Mouse (Mus musculus) CH12.LX (cell line): Measurements from ENCODE around the gene Fbrsl1. TPM values are rescaled to one million over a fixed set of nuclear protein-coding genes. Genes with fewer than 3 reads are reported as not detected.

Source experiments
- DNase-seq: peaks from one replicate; pipeline ENCODE4 v3.0.0-alpha.2; 2013; ENCODE audit errors: extremely low read depth
- H3K27ac ChIP-seq: 2 replicates; pipeline ENCODE4 v1.5.1; 2012; ENCODE audit warnings: low read depth, mild to moderate bottlenecking, control low read depth, moderate library complexity; ENCODE audit not compliant: insufficient read depth
- H3K27me3 ChIP-seq: replicated peaks from 2 replicates; pipeline ENCODE3; 2012; ENCODE audit warnings: inconsistent platforms
- H3K36me3 ChIP-seq, 2 experiments: replicated peaks in 1 of 2; 2 replicates each; pipeline versions ENCODE3 to v1.6.1; 2012; ENCODE audit warnings: inconsistent platforms in 1 of 2, low read length in 1 of 2, mild to moderate bottlenecking in 1 of 2, mixed read lengths in 1 of 2, moderate library complexity in 1 of 2; ENCODE audit not compliant: control insufficient read depth in 1 of 2, insufficient read depth in 1 of 2
- H3K4me1 ChIP-seq, 2 experiments: 2 replicates each; pipeline ENCODE4 v1.6.1; 2012; ENCODE audit warnings: inconsistent platforms in 1 of 2, moderate library complexity in 1 of 2; ENCODE audit not compliant: insufficient read depth in 2 of 2, control insufficient read depth in 1 of 2
- H3K4me2 ChIP-seq: 2 replicates; pipeline ENCODE4 v1.6.1; 2012; ENCODE audit warnings: low read depth, mild to moderate bottlenecking, control low read depth; ENCODE audit not compliant: poor library complexity, insufficient read depth, severe bottlenecking
- H3K4me3 ChIP-seq, 3 experiments: fragments of 150-350 bp in 1 of 3; sonication (generic) in 1 of 3; replicated peaks in 1 of 3; 2 replicates each; pipeline versions ENCODE3 to v1.5.1; 2011 to 2012; ENCODE audit warnings: low read depth in 2 of 3, low read length in 2 of 3, mild to moderate bottlenecking in 2 of 3, moderate library complexity in 2 of 3, control low read depth in 1 of 3, improper control_type of control experiment in 1 of 3, inconsistent platforms in 1 of 3, mixed read lengths in 1 of 3; ENCODE audit not compliant: poor library complexity in 1 of 3
- H3K79me2 ChIP-seq: replicated peaks from 2 replicates; pipeline ENCODE4 v1.6.1; 2012; ENCODE audit warnings: mild to moderate bottlenecking, moderate library complexity; ENCODE audit not compliant: control insufficient read depth, poor library complexity, insufficient read depth, severe bottlenecking; ENCODE audit errors: extremely low read depth
- H3K9ac ChIP-seq: 2 replicates; pipeline ENCODE4 v1.6.1; 2012; ENCODE audit warnings: low read depth, mild to moderate bottlenecking, control low read depth, moderate library complexity; ENCODE audit not compliant: insufficient read depth
- H3K9me3 ChIP-seq: replicated peaks from 2 replicates; pipeline ENCODE3; 2012; ENCODE audit warnings: low read length, inconsistent platforms, mixed read lengths
- BHLHE40 ChIP-seq: IDR thresholded peaks from 2 replicates; pipeline ENCODE4 v1.6.1; 2011; ENCODE audit warnings: mild to moderate bottlenecking, low read depth, low read length, improper control_type of control experiment
- CHD2 ChIP-seq: IDR thresholded peaks from 2 replicates; pipeline ENCODE4 v1.6.1; 2011; ENCODE audit warnings: low read length, improper control_type of control experiment
- CTCF ChIP-seq, 2 experiments: IDR thresholded peaks in 1 of 2; conservative IDR thresholded peaks in 1 of 2; 2 replicates each; pipeline ENCODE4 v1.5.1; 2011 to 2012; ENCODE audit warnings: low read depth in 2 of 2, low read length in 2 of 2, improper control_type of control experiment in 1 of 2, inconsistent platforms in 1 of 2, mild to moderate bottlenecking in 1 of 2, moderate library complexity in 1 of 2
- ELF1 ChIP-seq: IDR thresholded peaks from 2 replicates; pipeline ENCODE4 v1.6.1; 2014; ENCODE audit warnings: low read depth, mild to moderate bottlenecking, inconsistent platforms, low read length, improper control_type of control experiment
- EP300 ChIP-seq: IDR thresholded peaks from 2 replicates; pipeline ENCODE4 v1.6.1; 2011; ENCODE audit warnings: low read length, improper control_type of control experiment
- ETS1 ChIP-seq: conservative IDR thresholded peaks from 2 replicates; pipeline ENCODE4 v1.6.1; 2012; ENCODE audit warnings: low read depth, mild to moderate bottlenecking, inconsistent platforms, low read length, improper control_type of control experiment, moderate library complexity
- GABPA ChIP-seq: IDR thresholded peaks from 2 replicates; pipeline ENCODE4 v1.6.1; 2012; ENCODE audit warnings: low read depth, low read length, improper control_type of control experiment, inconsistent platforms; ENCODE audit not compliant: insufficient replicate concordance
- JUND ChIP-seq: conservative IDR thresholded peaks from 2 replicates; pipeline ENCODE4 v1.6.1; 2011; ENCODE audit warnings: low read depth, low read length, improper control_type of control experiment
- KAT2A ChIP-seq: IDR thresholded peaks from 2 replicates; pipeline ENCODE4 v1.6.1; 2012; ENCODE audit warnings: low read length, improper control_type of control experiment, inconsistent platforms; ENCODE audit not compliant: insufficient replicate concordance
- MAFK ChIP-seq: IDR thresholded peaks from 2 replicates; pipeline ENCODE4 v1.6.1; 2011; ENCODE audit warnings: low read length, improper control_type of control experiment; ENCODE audit not compliant: insufficient replicate concordance
- MAX ChIP-seq: IDR thresholded peaks from 2 replicates; pipeline ENCODE4 v1.6.1; 2011; ENCODE audit warnings: low read length, improper control_type of control experiment
- MAZ ChIP-seq: IDR thresholded peaks from 2 replicates; pipeline ENCODE4 v1.6.1; 2012; ENCODE audit warnings: low read depth, mild to moderate bottlenecking, inconsistent platforms, low read length, improper control_type of control experiment, moderate library complexity
- MEF2A ChIP-seq: IDR thresholded peaks from 2 replicates; pipeline ENCODE4 v1.6.1; 2014; ENCODE audit warnings: low read depth, mild to moderate bottlenecking, inconsistent platforms, low read length, improper control_type of control experiment, borderline replicate concordance
- MYC ChIP-seq: IDR thresholded peaks from 2 replicates; pipeline ENCODE4 v1.6.1; 2011; ENCODE audit warnings: low read depth, mild to moderate bottlenecking, improper control_type of control experiment, low read length
- NRF1 ChIP-seq: IDR thresholded peaks from 2 replicates; pipeline ENCODE4 v1.6.1; 2014; ENCODE audit warnings: low read depth, mild to moderate bottlenecking, inconsistent platforms, low read length, improper control_type of control experiment, moderate library complexity
- POLR2A ChIP-seq: IDR thresholded peaks from 2 replicates; pipeline ENCODE4 v1.6.1; 2011; ENCODE audit warnings: low read depth, mild to moderate bottlenecking, improper control_type of control experiment, low read length
- RCOR1 ChIP-seq: conservative IDR thresholded peaks from 2 replicates; pipeline ENCODE4 v1.6.1; 2012; ENCODE audit warnings: low read depth, mild to moderate bottlenecking, inconsistent platforms, low read length, improper control_type of control experiment
- TBP ChIP-seq: conservative IDR thresholded peaks from 2 replicates; pipeline ENCODE4 v1.6.1; 2011; ENCODE audit warnings: low read depth, low read length, improper control_type of control experiment
- TCF12 ChIP-seq: IDR thresholded peaks from 2 replicates; pipeline ENCODE4 v1.6.1; 2014; ENCODE audit warnings: low read depth, mild to moderate bottlenecking, inconsistent platforms, low read length, improper control_type of control experiment
- UBTF ChIP-seq: IDR thresholded peaks from 2 replicates; pipeline ENCODE4 v1.6.1; 2012; ENCODE audit warnings: low read depth, mild to moderate bottlenecking, inconsistent platforms, low read length, improper control_type of control experiment, moderate library complexity
- USF2 ChIP-seq: conservative IDR thresholded peaks from 2 replicates; pipeline ENCODE4 v1.6.1; 2011; ENCODE audit warnings: low read depth, low read length, improper control_type of control experiment
- ZC3H11A ChIP-seq: IDR thresholded peaks from 2 replicates; pipeline ENCODE4 v1.6.1; 2012; ENCODE audit warnings: low read depth, mild to moderate bottlenecking, inconsistent platforms, low read length, improper control_type of control experiment
- ZMIZ1 ChIP-seq: IDR thresholded peaks from 2 replicates; pipeline ENCODE4 v1.6.1; 2012; ENCODE audit warnings: low read depth, mild to moderate bottlenecking, inconsistent platforms, low read length, improper control_type of control experiment
- ZNF384 ChIP-seq: IDR thresholded peaks from 2 replicates; pipeline ENCODE4 v1.6.1; 2012; ENCODE audit warnings: low read depth, low read length, improper control_type of control experiment, inconsistent platforms
- dilution Hi-C: fragments of 300-500 bp; cut with MboI; formaldehyde crosslinking; loops from 2 replicates; pipeline ENCODE4 v1.14.3; 2020; ENCODE audit warnings: low sequenced_read_pairs; ENCODE audit not compliant: extremely low pct_unique_long_range_greater_than_20kb, extremely low pct_ligation_motif_present
- in situ Hi-C: fragments of 300-500 bp; cut with MboI; formaldehyde crosslinking; loops from 3 replicates; pipeline ENCODE4 v1.14.3; 2019; ENCODE audit warnings: low sequenced_read_pairs, low pct_ligation_motif_present, low pct_unique_long_range_greater_than_20kb, mixed read lengths
- polyA plus RNA-seq: library from polyadenylated mRNA; unstranded; fragments of >175 nt; gene quantifications from 2 replicates; pipeline ENCODE4 v1.2.1, GENCODE M21; 2012; ENCODE audit warnings: low read depth; ENCODE audit not compliant: insufficient read length
- total RNA-seq, 2 experiments: library from RNA; depleted of rRNA; stranded (reverse); fragments of 300-350 nt in 1 of 2; fragments of >200 nt in 1 of 2; gene quantifications; 2 replicates each; pipeline ENCODE4 v1.2.3; 2012 to 2014

Gene Fbrsl1
- total and polyA plus RNA-seq, 3 experiments, result 3.0 to 32.0 (median 9.8) TPM

DNA sequence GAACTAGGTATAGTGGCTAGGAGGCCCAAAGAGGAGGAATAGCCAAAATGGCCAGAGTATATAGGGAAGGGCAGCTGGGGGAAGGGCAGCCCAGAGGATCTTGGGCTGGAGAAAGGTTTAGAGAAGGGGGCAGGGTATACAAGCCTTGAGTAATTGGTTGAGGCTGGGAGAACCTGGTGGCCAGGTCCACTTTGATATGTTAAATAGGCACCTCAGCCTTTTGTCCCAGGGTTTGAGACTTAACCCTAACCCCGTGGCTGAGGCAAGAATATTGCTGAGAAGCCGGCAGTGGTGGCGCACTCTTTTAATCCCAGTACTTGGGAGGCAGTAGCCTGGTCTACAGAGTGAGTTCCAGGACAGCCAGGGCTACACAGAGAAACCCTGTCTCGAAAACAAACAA, 23.0 kb upstream of the Fbrsl1 start:
- no peaks in the 10 kb centered on the region for H3K79me2 ChIP-seq
- H3K9me3 ChIP-seq, result no peaks in the 10 kb centered on the region
- DNase-seq, result no peak
- H3K27me3 ChIP-seq, result no peaks in the 10 kb centered on the region
- TF ChIP-seq USF2 (no peak), NRF1 (no peak), MAFK (no peak), BHLHE40 (no peak), EP300 (0 out of 2 replicates have a peak, but pooled peaks have one; percentile 0), POLR2A (no peak), CHD2 (peak; percentile 43; the same call in 1 of the 2 replicates), MAZ (no peak), ZNF384 (no peak), JUND (no peak), ELF1 (no peak)
- TF ChIP-seq, all 38 proteins: peak for 2
- peak overlapping the region; percentile 44 for H3K4me2 ChIP-seq
- H3K36me3 ChIP-seq, result no peaks in the 10 kb centered on the region
- peak overlapping the region; percentile 8; the same call in 1 of the 2 replicates for H3K27ac ChIP-seq
- in situ Hi-C loops (no loop called here), dilution Hi-C loops (no loop called here)
- H3K4me1 ChIP-seq, result peaks cover 28 to 58% of the 10 kb centered on the region in 2 experiments
- no peak overlapping the region for H3K4me3 ChIP-seq
- H3K9ac ChIP-seq, result peak overlapping the region; percentile 8; the same call in 1 of the 2 replicates

DNA sequence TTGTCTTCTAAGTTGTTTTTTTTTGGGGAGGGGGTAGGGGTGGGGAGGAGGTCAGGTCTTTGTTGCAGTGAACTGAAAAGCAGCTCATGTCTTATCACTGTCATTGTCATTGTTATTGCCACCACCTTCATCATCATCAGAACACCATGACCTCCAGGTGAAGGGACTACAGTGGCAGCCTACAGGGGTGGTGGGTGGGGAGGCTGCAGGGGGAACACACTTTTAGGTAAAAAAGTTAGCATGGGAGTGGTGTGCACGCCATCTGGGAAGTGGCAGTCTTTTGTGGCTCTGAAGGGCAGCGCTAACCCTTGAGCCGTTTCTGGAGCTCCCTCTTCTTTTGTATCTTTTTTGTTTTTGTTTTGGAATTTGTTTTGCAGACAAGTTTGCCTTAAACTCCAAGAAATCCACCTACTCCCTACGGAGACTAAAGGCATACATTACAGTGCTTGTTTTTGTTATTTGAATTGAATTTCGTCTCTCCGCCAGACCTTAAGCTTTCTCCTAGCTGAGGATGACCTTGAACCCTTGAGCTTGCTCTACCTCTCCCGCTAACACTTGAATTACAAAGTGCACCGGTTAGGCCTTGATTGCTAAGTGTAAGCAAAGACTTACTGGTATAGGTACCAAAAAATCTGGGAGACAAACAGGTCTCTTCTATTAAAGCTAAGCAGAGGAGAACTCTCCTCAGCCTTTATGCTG, 21.1 kb upstream of the Fbrsl1 start:
- TF ChIP-seq GABPA, result no peak
- TF ChIP-seq KAT2A, result no peak
- no peak for TF ChIP-seq EP300
- no peak for TF ChIP-seq BHLHE40
- TF ChIP-seq MEF2A, result no peak
- no peak for TF ChIP-seq MAZ
- no peak for TF ChIP-seq MYC
- TF ChIP-seq ZC3H11A, result no peak
- TF ChIP-seq ELF1, result no peak
- TF ChIP-seq RCOR1, result no peak
- TF ChIP-seq CTCF (conservative IDR thresholded peaks at IDR 0.05 in 1 of 2, IDR thresholded peaks at IDR 0.05 in 1 of 2; ENCODE audit: low read depth in 2 of 2, low read length in 2 of 2), result no peak
- TF ChIP-seq ZMIZ1, result no peak
- no peak for TF ChIP-seq USF2
- no peak for TF ChIP-seq MAFK
- TF ChIP-seq UBTF, result no peak
- TF ChIP-seq TBP, result no peak
- TF ChIP-seq ETS1, result no peak
- TF ChIP-seq ZNF384, result no peak
- no peak for TF ChIP-seq TCF12
- no peak for TF ChIP-seq MAX
- H3K9ac ChIP-seq, result no peak overlapping the region
- no peak overlapping the region for H3K27ac ChIP-seq
- H3K36me3 ChIP-seq, result no peaks in the 10 kb centered on the region
- H3K79me2 ChIP-seq, result no peaks in the 10 kb centered on the region
- no peaks in the 10 kb centered on the region for H3K27me3 ChIP-seq
- in situ Hi-C loops, result no loop called here
- H3K9me3 ChIP-seq, result no peaks in the 10 kb centered on the region
- dilution Hi-C loops, result no loop called here
- H3K4me2 ChIP-seq, result no peak overlapping the region
- H3K4me3 ChIP-seq, result no peak overlapping the region
- DNase-seq, result no peak
- peaks cover 32 to 63% of the 10 kb centered on the region in 2 experiments for H3K4me1 ChIP-seq
